Mouse (Mus musculus) stomach, embryonic 16.5 days (tissue): Measurements from ENCODE around the gene Snapc4. TPM values are rescaled to one million over a fixed set of nuclear protein-coding genes. Genes with fewer than 3 reads are reported as not detected.
A peak's percentile ranks its signal among the peaks of the same experiment; 100 is the strongest.

Source experiments
- ATAC-seq: fragments of 200-750 bp; cut with Nextera tagmentation; 2 replicates; pipeline ENCODE4 v1.8.0; 2017; ENCODE audit warnings: moderate number of reproducible peaks, moderate TSS enrichment; ENCODE audit not compliant: insufficient read depth, low FRiP score
- H3K27ac ChIP-seq: fragments of 300-500 bp; sonication (generic); 2 replicates; pipeline ENCODE4 v1.5.1; 2014; ENCODE audit warnings: low read length
- H3K27me3 ChIP-seq: fragments of 300-500 bp; sonication (generic); 2 replicates; pipeline ENCODE4 v1.6.1; 2014; ENCODE audit warnings: low read length, control low read depth, mixed read lengths; ENCODE audit not compliant: control insufficient read depth, insufficient read depth
- H3K36me3 ChIP-seq: fragments of 300-500 bp; sonication (generic); 2 replicates; pipeline ENCODE4 v1.6.1; 2014; ENCODE audit warnings: low read length; ENCODE audit not compliant: control insufficient read depth, insufficient read depth
- H3K4me1 ChIP-seq: fragments of 300-500 bp; sonication (generic); 2 replicates; pipeline ENCODE4 v1.6.1; 2014; ENCODE audit warnings: low read length, control low read depth, mixed read lengths; ENCODE audit not compliant: control insufficient read depth, insufficient read depth
- H3K4me2 ChIP-seq: fragments of 300-500 bp; sonication (generic); 2 replicates; pipeline ENCODE4 v1.6.1; 2014; ENCODE audit warnings: low read depth, low read length, mixed read lengths
- H3K4me3 ChIP-seq: fragments of 300-500 bp; sonication (generic); replicated peaks from 2 replicates; pipeline ENCODE4 v1.5.1; 2014; ENCODE audit warnings: mild to moderate bottlenecking, low read length
- H3K9ac ChIP-seq: fragments of 300-500 bp; sonication (generic); 2 replicates; pipeline ENCODE4 v1.6.1; 2014; ENCODE audit warnings: low read length
- H3K9me3 ChIP-seq: fragments of 300-500 bp; sonication (generic); replicated peaks from 2 replicates; pipeline ENCODE4 v1.6.1; 2016; ENCODE audit warnings: low read length, control low read depth; ENCODE audit not compliant: control insufficient read depth
- WGBS: fragments of 180-500 bp; shearing (Covaris S2); extraction: QIAGEN DNeasy Blood & Tissue Kit; methylation state at CpG from one replicate; pipeline ENCODE4 v1.1.7; 2014; 5-methylcytosine and 5-hydroxymethylcytosine counted together
- polyA plus RNA-seq: library from polyadenylated mRNA; unstranded; fragments of >200 nt; fragmentation: Nextera tagmentation; extraction: Ambion mirVana; gene quantifications from 2 replicates; pipeline ENCODE4 v1.2.1, GENCODE M21; 2015

The Snapc4 gene
- polyA plus RNA-seq, 1 experiment from 2014 or later = 26.1 TPM

DNA sequence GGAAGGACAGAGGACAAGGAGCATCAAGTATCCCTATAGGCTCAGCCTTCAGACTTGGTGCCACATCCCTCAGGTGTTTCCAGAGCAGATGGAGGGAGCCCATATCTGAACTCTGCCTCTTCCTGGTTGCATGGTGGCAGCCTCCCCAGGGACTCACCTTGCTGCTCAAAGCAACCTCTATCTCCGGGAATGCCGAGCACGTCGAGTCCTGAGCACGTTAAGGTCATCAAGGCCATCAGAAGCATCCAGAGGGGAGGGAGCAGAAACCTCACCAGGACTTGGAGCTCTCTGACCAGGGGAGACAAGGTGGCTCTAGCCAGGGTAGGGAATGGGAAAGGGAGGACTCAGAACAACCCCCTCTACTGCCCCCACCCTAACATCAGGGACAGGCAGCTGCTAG is 17.0 kb downstream of the Snapc4 start:
- no peak overlapping the region for H3K4me3 ChIP-seq
- H3K9ac ChIP-seq = no peak overlapping the region
- no peak overlapping the region for H3K27ac ChIP-seq
- 53% methylated on average over 5 of the region's 5 CpGs for WGBS
- peaks cover 6% of the 10 kb centered on the region; the same call in 1 of the 2 replicates for H3K4me1 ChIP-seq
- H3K9me3 ChIP-seq = no peaks in the 10 kb centered on the region
- no peak for ATAC-seq
- H3K27me3 ChIP-seq = no peaks in the 10 kb centered on the region
- H3K36me3 ChIP-seq = peaks cover 21% of the 10 kb centered on the region; the same call in 1 of the 2 replicates
- no peak overlapping the region for H3K4me2 ChIP-seq

DNA sequence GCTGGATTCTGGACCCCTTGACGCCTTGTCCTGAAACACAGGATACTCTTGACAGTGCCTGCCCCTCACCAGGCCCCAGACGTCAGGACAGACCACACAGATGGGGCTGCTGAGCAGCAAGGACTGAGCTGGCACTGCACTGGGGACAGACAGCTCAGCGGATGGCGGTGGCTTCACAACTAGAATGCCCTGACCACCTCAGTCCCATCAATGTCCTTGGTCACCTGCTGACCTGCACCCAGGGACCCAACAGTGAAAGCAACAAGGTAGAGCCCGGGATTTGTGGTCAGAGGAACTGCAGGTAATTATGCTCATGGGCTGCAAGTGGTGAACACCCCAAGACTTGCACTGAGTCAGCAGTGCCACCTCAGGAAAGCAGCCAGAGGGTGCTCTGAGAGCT is 17.5 kb downstream of the Snapc4 start:
- Histone ChIP-seq H3K36me3 (peaks cover 16% of the 10 kb centered on the region; the same call in 1 of the 2 replicates), H3K4me3 (no peak overlapping the region), H3K9ac (no peak overlapping the region), H3K9me3 (no peaks in the 10 kb centered on the region), H3K27me3 (no peaks in the 10 kb centered on the region), H3K4me2 (no peak overlapping the region), H3K27ac (no peak overlapping the region), H3K4me1 (peaks cover 6% of the 10 kb centered on the region; the same call in 1 of the 2 replicates)
- no peak for ATAC-seq
- 86% methylated on average over 5 of the region's 5 CpGs for WGBS

DNA sequence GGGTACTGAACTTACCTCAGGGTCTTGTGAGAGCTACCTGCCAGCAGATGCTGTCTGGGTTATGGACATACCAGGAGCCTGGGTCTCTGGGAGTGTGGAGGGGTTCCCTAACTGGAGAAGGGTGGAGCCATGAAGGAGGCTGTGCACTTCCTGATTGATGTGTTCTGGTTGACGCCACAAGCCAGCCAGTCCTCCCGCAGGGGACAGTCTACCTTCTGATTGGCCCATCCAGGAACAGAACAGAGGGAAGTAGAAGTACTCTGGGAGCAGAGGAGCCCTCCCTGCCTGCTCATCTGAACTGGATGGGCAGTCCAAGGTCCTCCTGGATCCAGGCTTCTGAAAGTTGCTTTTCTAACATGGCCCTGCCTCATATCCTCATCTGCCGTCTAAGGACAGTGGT is 19.7 kb downstream of the Snapc4 start, which contains the start of gene Card9:
Card9 (minus strand) TSS at position 147 of the 400 bp plus-strand sequence.
- Histone ChIP-seq H3K27ac (no peak within 1 kb of the TSS; the same call in 1 of the 2 replicates), H3K9me3 (no peaks in the 10 kb centered on the region), H3K9ac (no peak within 1 kb of the TSS), H3K4me2 (peak within 1 kb of the TSS; percentile 11; the same call in 1 of the 2 replicates), H3K4me1 (peaks cover 6% of the 10 kb centered on the region; the same call in 1 of the 2 replicates), H3K36me3 (no peaks in the 10 kb centered on the region), H3K27me3 (no peaks in the 10 kb centered on the region), H3K4me3 (no peak within 1 kb of the TSS)
- no peak for ATAC-seq
- 36% methylated on average over 3 of the region's 3 CpGs for WGBS

DNA sequence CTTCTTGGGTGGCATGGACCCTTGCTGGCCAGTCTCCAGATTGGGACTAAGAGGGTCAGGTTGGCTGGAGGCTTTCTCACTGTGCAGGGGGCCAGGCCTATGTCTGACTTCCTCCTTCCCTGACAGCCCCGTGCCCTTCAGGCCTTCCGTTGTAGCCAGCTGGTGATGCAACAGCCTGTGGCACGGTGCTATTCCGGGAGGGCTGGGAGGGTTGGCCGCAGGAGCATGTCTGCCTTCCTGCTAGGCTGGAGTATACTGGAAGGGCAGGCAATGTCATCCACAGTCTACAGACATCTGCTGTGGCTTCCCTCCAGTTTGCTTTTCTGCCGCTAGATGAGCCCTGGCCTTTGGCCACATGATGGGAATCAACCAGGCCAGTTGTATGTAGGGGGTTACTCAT is 20.5 kb downstream of the Snapc4 start:
- no peak overlapping the region for H3K4me3 ChIP-seq
- 66% methylated on average over 6 of the region's 6 CpGs for WGBS

DNA sequence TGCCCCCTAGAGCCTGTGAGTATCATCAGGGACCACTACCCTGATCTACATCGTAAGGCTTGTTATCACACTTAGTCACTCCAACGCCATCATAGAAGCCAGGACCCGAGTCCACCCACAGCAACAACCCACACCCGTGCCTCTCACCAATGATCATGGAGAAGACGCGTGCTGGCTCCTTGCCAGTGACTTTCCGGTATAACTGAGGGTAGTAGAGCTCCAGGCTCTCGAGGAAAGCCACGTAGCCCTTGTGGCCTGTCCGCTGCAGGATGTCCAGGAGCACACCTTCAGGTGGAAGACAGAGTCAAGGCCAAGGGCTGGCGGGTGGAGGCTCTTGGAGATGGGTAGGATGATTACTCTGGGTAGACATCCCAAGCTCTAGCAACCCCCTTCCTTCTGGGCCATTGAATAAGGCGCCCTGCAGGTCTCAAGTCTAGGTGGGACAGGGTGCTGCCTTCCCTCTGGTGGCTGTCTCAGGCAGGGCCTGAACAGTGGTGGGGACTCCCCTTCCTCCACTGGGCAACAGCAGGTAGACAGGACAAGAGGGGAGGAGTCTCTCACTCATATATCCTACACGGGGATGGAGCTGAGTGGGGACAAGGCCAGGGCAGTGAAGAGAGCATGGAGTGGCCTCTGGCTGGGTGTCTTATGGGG is 21.7 kb downstream of the Snapc4 start:
- no peaks in the 10 kb centered on the region for H3K4me1 ChIP-seq
- no peak overlapping the region for H3K4me2 ChIP-seq
- no peak overlapping the region for H3K27ac ChIP-seq
- no peak overlapping the region for H3K9ac ChIP-seq
- H3K4me3 ChIP-seq = no peak overlapping the region
- H3K27me3 ChIP-seq = no peaks in the 10 kb centered on the region
- WGBS = 84% methylated on average over 13 of the region's 13 CpGs
- ATAC-seq = no peak
- no peaks in the 10 kb centered on the region for H3K36me3 ChIP-seq
- H3K9me3 ChIP-seq = no peaks in the 10 kb centered on the region

More for the DNA sequence above, 20.5 kb downstream of the Snapc4 start:
- ATAC-seq = peak; percentile 9; the same call in 1 of the 2 replicates
- Histone ChIP-seq H3K9ac (no peak overlapping the region), H3K27me3 (no peaks in the 10 kb centered on the region), H3K9me3 (no peaks in the 10 kb centered on the region), H3K4me1 (peaks cover 5% of the 10 kb centered on the region; the same call in 1 of the 2 replicates), H3K27ac (no peak overlapping the region; the same call in 1 of the 2 replicates), H3K36me3 (no peaks in the 10 kb centered on the region), H3K4me2 (peak overlapping the region; percentile 11; the same call in 1 of the 2 replicates)

DNA sequence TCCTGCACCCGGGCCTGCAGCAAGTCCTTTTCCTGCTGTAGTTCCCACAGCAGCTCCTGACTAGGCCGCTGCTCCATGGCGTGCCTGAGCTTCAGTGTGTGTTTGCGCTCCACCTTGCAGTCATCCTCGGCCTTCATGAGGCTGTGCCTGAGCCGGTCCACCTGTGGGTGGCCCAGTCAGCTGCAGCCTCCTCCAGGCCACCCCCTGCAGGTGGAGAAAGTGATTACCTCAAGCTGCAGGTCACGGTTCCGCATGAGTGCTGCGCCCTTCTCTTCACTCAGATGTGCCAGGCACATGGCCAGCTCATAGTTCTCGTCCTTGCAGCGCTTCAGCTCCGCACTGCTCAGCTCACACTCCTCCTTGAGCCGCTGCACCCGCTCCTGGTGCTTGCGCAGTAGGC is 23.0 kb downstream of the Snapc4 start:
- Histone ChIP-seq H3K4me2 (no peak overlapping the region), H3K9ac (no peak overlapping the region), H3K27ac (no peak overlapping the region), H3K4me1 (peaks cover 5% of the 10 kb centered on the region), H3K4me3 (no peak overlapping the region), H3K9me3 (no peaks in the 10 kb centered on the region), H3K36me3 (no peaks in the 10 kb centered on the region), H3K27me3 (no peaks in the 10 kb centered on the region)
- ATAC-seq = peak; percentile 26; the same call in 1 of the 2 replicates
- 46% methylated on average over 15 of the region's 15 CpGs for WGBS

DNA sequence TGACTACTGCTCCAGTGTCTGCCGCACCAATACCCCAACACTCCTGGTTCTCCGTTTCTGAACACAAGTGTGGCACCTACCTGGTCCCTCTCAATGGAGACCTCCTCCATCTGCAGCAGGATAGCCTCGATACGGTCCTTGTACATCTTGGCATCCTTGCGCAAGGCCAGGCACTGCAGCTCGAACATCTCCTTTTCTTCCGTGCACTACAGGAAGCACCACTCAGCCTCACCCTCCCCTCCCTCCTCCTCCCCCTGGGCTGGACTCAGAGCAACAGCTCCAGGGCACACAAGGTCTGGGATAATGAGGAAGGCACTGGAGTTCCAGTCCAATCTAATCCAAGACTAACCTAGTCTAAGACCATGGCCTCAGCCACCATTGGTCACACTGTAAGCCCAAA is 23.8 kb downstream of the Snapc4 start:
- Histone ChIP-seq H3K27ac (no peak overlapping the region), H3K4me3 (no peak overlapping the region), H3K27me3 (no peaks in the 10 kb centered on the region), H3K4me2 (no peak overlapping the region), H3K9me3 (no peaks in the 10 kb centered on the region), H3K4me1 (peaks cover 6% of the 10 kb centered on the region), H3K9ac (no peak overlapping the region), H3K36me3 (no peaks in the 10 kb centered on the region)
- ATAC-seq = no peak
- WGBS = 76% methylated on average over 7 of the region's 7 CpGs

DNA sequence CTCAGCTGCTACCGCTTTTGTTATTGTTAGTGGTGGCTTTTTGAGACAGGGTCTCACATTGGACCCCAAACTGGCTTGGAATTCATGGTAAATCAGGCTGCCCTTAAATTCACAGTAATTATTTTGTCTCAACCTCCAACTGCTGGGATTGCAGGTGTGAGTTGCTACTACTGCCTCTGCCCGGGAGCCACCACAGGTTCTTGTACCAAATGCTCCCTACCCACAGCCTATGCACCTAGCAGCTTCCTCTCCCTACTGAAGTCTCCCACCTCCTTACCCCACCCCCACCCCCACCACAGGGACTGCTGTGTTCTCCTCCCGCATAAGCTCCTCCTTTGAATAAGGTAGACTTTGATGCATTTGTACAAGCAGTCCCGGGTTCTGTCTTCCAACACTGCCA is 24.2 kb downstream of the Snapc4 start:
- Histone ChIP-seq H3K27ac (no peak overlapping the region), H3K36me3 (no peaks in the 10 kb centered on the region), H3K9ac (no peak overlapping the region), H3K9me3 (no peaks in the 10 kb centered on the region), H3K27me3 (no peaks in the 10 kb centered on the region), H3K4me2 (no peak overlapping the region), H3K4me1 (peaks cover 6% of the 10 kb centered on the region), H3K4me3 (no peak overlapping the region)
- 84% methylated on average over 4 of the region's 4 CpGs for WGBS
- ATAC-seq = no peak

DNA sequence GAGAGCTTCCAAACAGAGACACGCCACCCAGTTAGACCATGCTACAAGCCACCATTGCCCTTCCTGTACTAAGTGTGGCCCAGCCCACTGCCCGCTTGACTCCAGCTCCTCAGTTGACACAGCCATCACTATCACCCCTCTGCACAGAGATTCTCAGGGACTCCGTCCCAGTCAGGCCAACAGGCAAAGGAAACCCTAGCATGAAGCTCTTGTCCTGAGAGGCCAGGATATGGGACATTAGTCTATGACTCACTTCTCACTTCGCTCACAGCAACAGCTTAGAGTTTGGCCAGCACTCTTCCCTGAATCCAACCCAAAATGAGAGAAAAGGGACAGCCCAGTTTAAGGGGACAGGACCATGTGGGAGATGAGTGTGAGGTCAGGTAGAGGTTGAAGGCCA is 26.1 kb downstream of the Snapc4 start:
- Histone ChIP-seq H3K27ac (no peak overlapping the region), H3K36me3 (peaks cover under 1% of the 10 kb centered on the region; the same call in 1 of the 2 replicates), H3K4me2 (no peak overlapping the region), H3K9me3 (no peaks in the 10 kb centered on the region), H3K4me1 (peaks cover 11% of the 10 kb centered on the region), H3K27me3 (no peaks in the 10 kb centered on the region), H3K4me3 (no peak overlapping the region), H3K9ac (no peak overlapping the region)
- ATAC-seq = no peak
- WGBS = 91% methylated on average over 4 of the region's 4 CpGs
